8 mouse cellular contexts compared by ENCODE assay signal in genomic region chr15:81831136-81831825, GRCm38 (mm10). TPM values are rescaled to one million over a fixed set of nuclear protein-coding genes. Genes with fewer than 3 reads are reported as not detected.
DNase-seq lines count a peak whose midpoint lies in the region; ATAC-seq and TF ChIP-seq lines count a peak whose summit lies in the region.

No protein-coding gene starts in this region.

- 17% methylated on average over 24 of the region's 24 CpGs for WGBS in forebrain, embryonic 12.5 days
- 15% methylated on average over 24 of the region's 24 CpGs for WGBS in heart, postnatal 0 days
- WGBS in liver, embryonic 14.5 days (ENCODE audit: insufficient replicate concordance), result 17% methylated on average over 24 of the region's 24 CpGs
- WGBS in neural tube, embryonic 11.5 days, result 17% methylated on average over 24 of the region's 24 CpGs
- WGBS in stomach, embryonic 16.5 days, result 14% methylated on average over 24 of the region's 24 CpGs

- no peaks in the 10 kb centered on the region; the same call in 1 of the 2 replicates for H3K36me3 ChIP-seq in E14TG2a.4 (ENCODE audit: insufficient read depth, low read length)
- peaks cover 15% of the 10 kb centered on the region for H3K36me3 ChIP-seq in forebrain, embryonic 12.5 days (replicated peaks)
- peaks cover 6% of the 10 kb centered on the region for H3K36me3 ChIP-seq in heart, postnatal 0 days (replicated peaks; ENCODE audit: control insufficient read depth, insufficient read depth, low read length)
- no peaks in the 10 kb centered on the region for H3K36me3 ChIP-seq in liver, embryonic 14.5 days (replicated peaks; ENCODE audit: control insufficient read depth, insufficient read depth, low read depth)
- H3K36me3 ChIP-seq in neural tube, embryonic 11.5 days (ENCODE audit: control insufficient read depth, insufficient read depth, low read length), result no peaks in the 10 kb centered on the region
- H3K36me3 ChIP-seq in stomach, embryonic 16.5 days (ENCODE audit: control insufficient read depth, insufficient read depth, low read length), result no peaks in the 10 kb centered on the region; the same call in 1 of the 2 replicates

- H3K4me2 ChIP-seq in forebrain, embryonic 12.5 days, result peak overlapping the region; percentile 29
- H3K4me2 ChIP-seq in heart, postnatal 0 days (ENCODE audit: low read depth, low read length), result no peak overlapping the region; the same call in 1 of the 2 replicates
- H3K4me2 ChIP-seq in liver, embryonic 14.5 days (ENCODE audit: low read depth), result peak overlapping the region; percentile 31
- H3K4me2 ChIP-seq in neural tube, embryonic 11.5 days (ENCODE audit: low read depth), result peak overlapping the region; percentile 27; the same call in 1 of the 2 replicates
- 0 out of 2 replicates have a peak overlapping the region, but pooled peaks have one; percentile 7 for H3K4me2 ChIP-seq in stomach, embryonic 16.5 days (ENCODE audit: low read depth, low read length)

- H3K4me1 ChIP-seq in E14TG2a.4 (replicated peaks; ENCODE audit: low read depth, low read length), result peaks cover 23% of the 10 kb centered on the region
- peaks cover 11% of the 10 kb centered on the region for H3K4me1 ChIP-seq in forebrain, embryonic 12.5 days
- peaks cover 39% of the 10 kb centered on the region for H3K4me1 ChIP-seq in heart, postnatal 0 days (ENCODE audit: control insufficient read depth, insufficient read depth)
- H3K4me1 ChIP-seq in liver, embryonic 14.5 days (replicated peaks; ENCODE audit: control insufficient read depth in 2 of 2, insufficient read depth in 2 of 2, low read length in 1 of 2), result peaks cover 2 to 8% of the 10 kb centered on the region in 2 experiments; a peak in 3 of 4 replicates
- H3K4me1 ChIP-seq in neural tube, embryonic 11.5 days (ENCODE audit: control insufficient read depth, insufficient read depth, low read length), result 0 out of 2 replicates have a peak, but pooled peaks cover 1% of the 10 kb centered on the region
- H3K4me1 ChIP-seq in stomach, embryonic 16.5 days (ENCODE audit: control insufficient read depth, insufficient read depth, low read length), result peaks cover 8% of the 10 kb centered on the region

- no peaks in the 10 kb centered on the region for H3K9me3 ChIP-seq in E14TG2a.4 (ENCODE audit: low read length)
- H3K9me3 ChIP-seq in forebrain, embryonic 12.5 days, result no peaks in the 10 kb centered on the region
- H3K9me3 ChIP-seq in heart, postnatal 0 days (replicated peaks; ENCODE audit: control insufficient read depth, low read length), result no peaks in the 10 kb centered on the region
- no peaks in the 10 kb centered on the region for H3K9me3 ChIP-seq in liver, embryonic 14.5 days (ENCODE audit: control insufficient read depth, low read length)
- no peaks in the 10 kb centered on the region for H3K9me3 ChIP-seq in neural tube, embryonic 11.5 days (ENCODE audit: control insufficient read depth, low read length)
- H3K9me3 ChIP-seq in stomach, embryonic 16.5 days (replicated peaks; ENCODE audit: control insufficient read depth, low read length), result no peaks in the 10 kb centered on the region

- H3K27me3 ChIP-seq in E14TG2a.4 (ENCODE audit: insufficient read depth, low read length), result peaks cover 28% of the 10 kb centered on the region
- H3K27me3 ChIP-seq in forebrain, embryonic 12.5 days, result peaks cover 6% of the 10 kb centered on the region; the same call in 1 of the 2 replicates
- H3K27me3 ChIP-seq in heart, postnatal 0 days (ENCODE audit: control insufficient read depth, insufficient read depth, low read length), result no peaks in the 10 kb centered on the region
- peaks cover 5% of the 10 kb centered on the region for H3K27me3 ChIP-seq in liver, embryonic 14.5 days (ENCODE audit: control insufficient read depth, insufficient read depth, low read length)
- no peaks in the 10 kb centered on the region for H3K27me3 ChIP-seq in neural tube, embryonic 11.5 days (ENCODE audit: control insufficient read depth, insufficient read depth, low read length)
- H3K27me3 ChIP-seq in stomach, embryonic 16.5 days (ENCODE audit: control insufficient read depth, insufficient read depth, low read length), result no peaks in the 10 kb centered on the region

- DNase-seq in c-Kit-positive CD71-positive TER-119-negative erythroid progenitor cells, embryonic 14.5 days (ENCODE audit: low read depth), result peak; percentile 92
- DNase-seq in heart, postnatal 0 days (ENCODE audit: low spot score), result peak; percentile 97
- DNase-seq in kidney, postnatal 36 days, result peak; percentile 96 to 97
- DNase-seq in liver, embryonic 14.5 days (ENCODE audit: low read depth in 3 of 3, low spot score in 3 of 3), result peak; percentile 80 to 83 (median 82)
- DNase-seq in neural tube, embryonic 11.5 days (ENCODE audit: low spot score), result peak; percentile 92

- H3K4me3 ChIP-seq in E14TG2a.4 (replicated peaks; ENCODE audit: low read length), result peak overlapping the region; percentile 73
- H3K4me3 ChIP-seq in forebrain, embryonic 12.5 days (replicated peaks), result no peak overlapping the region
- H3K4me3 ChIP-seq in heart, postnatal 0 days (ENCODE audit: low read depth, low read length), result no peak overlapping the region
- no peak overlapping the region for H3K4me3 ChIP-seq in liver, embryonic 14.5 days (ENCODE audit: insufficient read depth in 1 of 2, low read depth in 2 of 2, low read length in 2 of 2)
- no peak overlapping the region for H3K4me3 ChIP-seq in neural tube, embryonic 11.5 days (ENCODE audit: low read depth, low read length)
- no peak overlapping the region for H3K4me3 ChIP-seq in stomach, embryonic 16.5 days (replicated peaks; ENCODE audit: low read length)

- TF ChIP-seq EP300 in heart, postnatal 0 days (IDR thresholded peaks at IDR 0.05; ENCODE audit: low read depth), result no peak
- no peak for TF ChIP-seq EP300 in liver, embryonic 14.5 days (IDR thresholded peaks at IDR 0.05; ENCODE audit: low read depth)

- peak overlapping the region; percentile 63; the same call in 1 of the 2 replicates for H3K27ac ChIP-seq in forebrain, embryonic 12.5 days
- H3K27ac ChIP-seq in heart, postnatal 0 days (ENCODE audit: low read depth), result peak overlapping the region; percentile 43; the same call in 1 of the 2 replicates
- no peak overlapping the region for H3K27ac ChIP-seq in liver, embryonic 14.5 days
- H3K27ac ChIP-seq in neural tube, embryonic 11.5 days (ENCODE audit: low read depth, low read length), result 0 out of 2 replicates have a peak overlapping the region, but pooled peaks have one; percentile 4
- no peak overlapping the region for H3K27ac ChIP-seq in stomach, embryonic 16.5 days (ENCODE audit: low read length)

- TF ChIP-seq CTCF in E14TG2a.4 (conservative IDR thresholded peaks at IDR 0.05; ENCODE audit: low read length), result peak; percentile 88
- peak; percentile 100 for TF ChIP-seq CTCF in heart, postnatal 0 days (IDR thresholded peaks at IDR 0.05; ENCODE audit: low read depth)
- peak; percentile 99 for TF ChIP-seq CTCF in liver, embryonic 14.5 days (IDR thresholded peaks at IDR 0.05; ENCODE audit: low read depth)

- 0 out of 2 replicates have a peak overlapping the region, but pooled peaks have one; percentile 38 for H3K9ac ChIP-seq in forebrain, embryonic 12.5 days
- no peak overlapping the region for H3K9ac ChIP-seq in heart, postnatal 0 days (replicated peaks; ENCODE audit: low read depth, low read length)
- H3K9ac ChIP-seq in liver, embryonic 14.5 days (replicated peaks), result no peak overlapping the region
- no peak overlapping the region for H3K9ac ChIP-seq in neural tube, embryonic 11.5 days (ENCODE audit: low read length)
- peak overlapping the region; percentile 49; the same call in 1 of the 2 replicates for H3K9ac ChIP-seq in stomach, embryonic 16.5 days (ENCODE audit: low read length)

- peak; percentile 82 for ATAC-seq in forebrain, embryonic 12.5 days (ENCODE audit: low FRiP score)
- peak; percentile 74 for ATAC-seq in heart, postnatal 0 days (ENCODE audit: insufficient read depth, low read depth)
- peak; percentile 87 for ATAC-seq in liver, embryonic 14.5 days (ENCODE audit: insufficient read depth)
- ATAC-seq in neural tube, embryonic 11.5 days (ENCODE audit: insufficient read depth, low FRiP score, low TSS enrichment), result peak; percentile 89
- ATAC-seq in stomach, embryonic 16.5 days (ENCODE audit: insufficient read depth, low FRiP score), result peak; percentile 91

RNA-seq across cellular contexts. Expression of gene Tob2, which starts 27.3 kb away (rescaled TPM):
- polyA plus RNA-seq in forebrain, embryonic 12.5 days (2016; fragmentation: Nextera tagmentation; extraction: Ambion mirVana), result 24.4 and 24.8 TPM in 2 replicates
- 19.2 and 75.8 TPM in 2 replicates for total RNA-seq in heart, postnatal 0 days (2014; rRNA removed; ENCODE audit: low replicate concordance)
- polyA plus RNA-seq in heart, postnatal 0 days (2015; fragmentation: Nextera tagmentation; extraction: Ambion mirVana), result 16.0 and 18.2 TPM in 2 replicates
- 4.9 and 5.1 TPM in 2 replicates for polyA plus RNA-seq in liver, embryonic 14.5 days (2012; rRNA removed)
- 5.6 and 7.2 TPM in 2 replicates for polyA plus RNA-seq in liver, embryonic 14.5 days (2014; fragmentation: Nextera tagmentation; extraction: Ambion mirVana)
- 15.8 and 15.9 TPM in 2 replicates for polyA plus RNA-seq in neural tube, embryonic 11.5 days (2014; fragmentation: Nextera tagmentation; extraction: Ambion mirVana)
- 30.0 and 31.7 TPM in 2 replicates for polyA plus RNA-seq in stomach, embryonic 16.5 days (2015; fragmentation: Nextera tagmentation; extraction: Ambion mirVana)

RNA-seq across cellular contexts. Expression of gene Tef, which starts 29.1 kb away (rescaled TPM):
- 25.8 and 27.2 TPM in 2 replicates for polyA plus RNA-seq in forebrain, embryonic 12.5 days (2016; fragmentation: Nextera tagmentation; extraction: Ambion mirVana)
- 41.5 and 58.7 TPM in 2 replicates for total RNA-seq in heart, postnatal 0 days (2014; rRNA removed; ENCODE audit: low replicate concordance)
- 27.8 and 30.3 TPM in 2 replicates for polyA plus RNA-seq in heart, postnatal 0 days (2015; fragmentation: Nextera tagmentation; extraction: Ambion mirVana)
- polyA plus RNA-seq in liver, embryonic 14.5 days (2012; rRNA removed), result 4.4 and 5.1 TPM in 2 replicates
- polyA plus RNA-seq in liver, embryonic 14.5 days (2014; fragmentation: Nextera tagmentation; extraction: Ambion mirVana), result 2.7 and 5.0 TPM in 2 replicates
- polyA plus RNA-seq in neural tube, embryonic 11.5 days (2014; fragmentation: Nextera tagmentation; extraction: Ambion mirVana), result 13.7 and 14.1 TPM in 2 replicates
- polyA plus RNA-seq in stomach, embryonic 16.5 days (2015; fragmentation: Nextera tagmentation; extraction: Ambion mirVana), result 21.0 and 24.6 TPM in 2 replicates

RNA-seq across cellular contexts. Expression of gene Phf5a, which starts 40.4 kb away (rescaled TPM):
- 138 and 140 TPM in 2 replicates for polyA plus RNA-seq in forebrain, embryonic 12.5 days (2016; fragmentation: Nextera tagmentation; extraction: Ambion mirVana)
- 26.9 and 31.0 TPM in 2 replicates for total RNA-seq in heart, postnatal 0 days (2014; rRNA removed; ENCODE audit: low replicate concordance)
- 60.7 and 65.3 TPM in 2 replicates for polyA plus RNA-seq in heart, postnatal 0 days (2015; fragmentation: Nextera tagmentation; extraction: Ambion mirVana)
- polyA plus RNA-seq in liver, embryonic 14.5 days (2012; rRNA removed), result 42.3 and 72.6 TPM in 2 replicates
- 120 and 130 TPM in 2 replicates for polyA plus RNA-seq in liver, embryonic 14.5 days (2014; fragmentation: Nextera tagmentation; extraction: Ambion mirVana)
- 197 and 203 TPM in 2 replicates for polyA plus RNA-seq in neural tube, embryonic 11.5 days (2014; fragmentation: Nextera tagmentation; extraction: Ambion mirVana)
- 112 and 120 TPM in 2 replicates for polyA plus RNA-seq in stomach, embryonic 16.5 days (2015; fragmentation: Nextera tagmentation; extraction: Ambion mirVana)

RNA-seq across cellular contexts. Expression of gene Aco2, which starts 40.8 kb away (rescaled TPM):
- polyA plus RNA-seq in forebrain, embryonic 12.5 days (2016; fragmentation: Nextera tagmentation; extraction: Ambion mirVana), result 184 and 185 TPM in 2 replicates
- total RNA-seq in heart, postnatal 0 days (2014; rRNA removed; ENCODE audit: low replicate concordance), result 2,020 and 2,039 TPM in 2 replicates
- 1,019 and 1,040 TPM in 2 replicates for polyA plus RNA-seq in heart, postnatal 0 days (2015; fragmentation: Nextera tagmentation; extraction: Ambion mirVana)
- 74.9 and 85.0 TPM in 2 replicates for polyA plus RNA-seq in liver, embryonic 14.5 days (2012; rRNA removed)
- polyA plus RNA-seq in liver, embryonic 14.5 days (2014; fragmentation: Nextera tagmentation; extraction: Ambion mirVana), result 72.1 and 80.6 TPM in 2 replicates
- 190 and 200 TPM in 2 replicates for polyA plus RNA-seq in neural tube, embryonic 11.5 days (2014; fragmentation: Nextera tagmentation; extraction: Ambion mirVana)
- polyA plus RNA-seq in stomach, embryonic 16.5 days (2015; fragmentation: Nextera tagmentation; extraction: Ambion mirVana), result 190 and 200 TPM in 2 replicates

Comparison
In these comparisons a context has a peak if more than half of its experiments do, and no peak if none do; other contexts are left out.
1. H3K27ac ChIP-seq: peak in forebrain, embryonic 12.5 days (single experiment), heart, postnatal 0 days (single experiment) and neural tube, embryonic 11.5 days (single experiment); none in liver, embryonic 14.5 days (single experiment) and stomach, embryonic 16.5 days (single experiment).
2. H3K9ac ChIP-seq: peak in forebrain, embryonic 12.5 days (single experiment) and stomach, embryonic 16.5 days (single experiment); none in heart, postnatal 0 days (single experiment), liver, embryonic 14.5 days (single experiment) and neural tube, embryonic 11.5 days (single experiment).
3. Peak in every context shown above with its lines, with median percentiles within 50 percentile points of each other: CTCF ChIP-seq, DNase-seq and ATAC-seq.